Mouse (Mus musculus) heart, postnatal 4 days (tissue): ENCODE measurements around the gene Depp1. TPM values are rescaled to one million over a fixed set of nuclear protein-coding genes. Genes with fewer than 3 reads are reported as not detected.
"Not testable (repeated sequence)": the region's sequence is repeated elsewhere in the genome, so short reads cannot be mapped to it uniquely, and the experiment has no call there.

ENCODE experiments used
- DNase-seq: peaks from one replicate; pipeline ENCODE4 v3.0.0; 2021
- total RNA-seq, 2 experiments: library from RNA; stranded (reverse); gene quantifications; 2 replicates each; pipeline ENCODE4 v1.2.3; 2021

Gene Depp1
- 10 to 100 TPM; 36.8 to 42.9 TPM for total RNA-seq

GRCm38 (mm10) chr6:116650406-116650805, at the start of gene Depp1:
Gene Depp1, plus strand, starts transcription at chr6:116650609.
- DNase-seq: peak; percentile 66

GRCm38 (mm10) chr6:116600969-116601368, 49.4 kb upstream of the Depp1 start:
- not testable (repeated sequence) for DNase-seq

GRCm38 (mm10) chr6:116607230-116607629, 43.2 kb upstream of the Depp1 start:
- no peak for DNase-seq

- peak; percentile 73 for DNase-seq
Observed at GRCm38 (mm10) chr6:116615719-116616118, 34.7 kb upstream of the Depp1 start.

- no peak for DNase-seq
Observed at GRCm38 (mm10) chr6:116618073-116618472, 32.3 kb upstream of the Depp1 start.

- no peak for DNase-seq
Observed at GRCm38 (mm10) chr6:116621318-116622023, 28.9 kb upstream of the Depp1 start.

- DNase-seq: not testable (repeated sequence)
Observed at GRCm38 (mm10) chr6:116626417-116626816, 24.0 kb upstream of the Depp1 start.

GRCm38 (mm10) chr6:116628095-116628494, 22.3 kb upstream of the Depp1 start:
- DNase-seq: no peak

- peak; percentile 75 for DNase-seq
Observed at GRCm38 (mm10) chr6:116628539-116629171, 21.8 kb upstream of the Depp1 start, which contains the start of gene Zfp422. Gene Zfp422, minus strand, starts transcription at chr6:116628999.

- DNase-seq: no peak
Observed at GRCm38 (mm10) chr6:116629766-116630165, 20.6 kb upstream of the Depp1 start.

- peak; percentile 91 for DNase-seq
Observed at GRCm38 (mm10) chr6:116632129-116632528, 18.3 kb upstream of the Depp1 start.

- DNase-seq: no peak
Observed at GRCm38 (mm10) chr6:116633741-116634695, 16.4 kb upstream of the Depp1 start.

- DNase-seq: peak; percentile 91
Observed at GRCm38 (mm10) chr6:116635251-116636180, 14.9 kb upstream of the Depp1 start.

- DNase-seq: no peak
Observed at GRCm38 (mm10) chr6:116636581-116637235, 13.7 kb upstream of the Depp1 start.

- no peak for DNase-seq
Observed at GRCm38 (mm10) chr6:116637496-116637895, 12.9 kb upstream of the Depp1 start.

GRCm38 (mm10) chr6:116638871-116639270, 11.5 kb upstream of the Depp1 start:
- DNase-seq: no peak

GRCm38 (mm10) chr6:116639663-116640062, 10.7 kb upstream of the Depp1 start:
- no peak for DNase-seq

GRCm38 (mm10) chr6:116642942-116643341, 7.5 kb upstream of the Depp1 start:
- no peak for DNase-seq

- no peak for DNase-seq
Observed at GRCm38 (mm10) chr6:116643881-116644280, 6.5 kb upstream of the Depp1 start.

GRCm38 (mm10) chr6:116644335-116644734, 6.1 kb upstream of the Depp1 start:
- DNase-seq: peak; percentile 62

GRCm38 (mm10) chr6:116647763-116648162, 2.6 kb upstream of the Depp1 start:
- DNase-seq: peak; percentile 57
